8 mouse cellular contexts compared by ENCODE assay signal in genomic region chr2:178277206-178277605, GRCm38 (mm10).
A peak's percentile ranks its signal among the peaks of the same experiment; 100 is the strongest.
DNase-seq lines count a peak whose midpoint lies in the region.

No protein-coding gene starts in this region.

- DNase-seq in 416B (ENCODE audit: low read depth) (peak; percentile 31), NIH3T3 (ENCODE audit: low read depth) (peak; percentile 79)
- DNase-seq in gastrocnemius, postnatal 10 days: peak; percentile 70
- peak; percentile 88 for DNase-seq in kidney, postnatal 10 days
- peak; percentile 77 for DNase-seq in mesoderm, embryonic 11.5 days (ENCODE audit: low read depth, low spot score)
- no peak for DNase-seq in frontal cortex, postnatal 14 days (ENCODE audit: low spot score in 2 of 2)
- DNase-seq in cerebellum, adult 11-12 months: no peak
- no peak for DNase-seq in spleen, adult 12 weeks (ENCODE audit: low spot score)

Comparison
In these comparisons a context has a peak if more than half of its experiments do, and no peak if none do; other contexts are left out.
1. DNase-seq: peak in 416B (single experiment), NIH3T3 (single experiment), gastrocnemius, postnatal 10 days (single experiment), kidney, postnatal 10 days (single experiment) and mesoderm, embryonic 11.5 days (single experiment); none in frontal cortex, postnatal 14 days (0 of 2), cerebellum, adult 11-12 months (single experiment) and spleen, adult 12 weeks (single experiment).